Mouse (Mus musculus) heart, embryonic 15.5 days (tissue): ENCODE measurements around the gene Dusp28. TPM values are rescaled to one million over a fixed set of nuclear protein-coding genes. Genes with fewer than 3 reads are reported as not detected.

Experiments used
- ATAC-seq: fragments of 200-750 bp; cut with Nextera tagmentation; replicated peaks from 2 replicates; pipeline ENCODE4 v1.8.0; 2017; ENCODE audit warnings: low read depth, moderate TSS enrichment; ENCODE audit not compliant: insufficient number of reproducible peaks, insufficient read depth, low FRiP score
- H3K27ac ChIP-seq: fragments of 300-500 bp; sonication (generic); 2 replicates; pipeline ENCODE4 v1.5.1; 2015; ENCODE audit warnings: mild to moderate bottlenecking, inconsistent platforms
- H3K27me3 ChIP-seq: fragments of 300-500 bp; sonication (generic); 2 replicates; pipeline ENCODE4 v1.6.1; 2015; ENCODE audit warnings: inconsistent platforms
- H3K36me3 ChIP-seq: fragments of 300-500 bp; sonication (generic); 2 replicates; pipeline ENCODE4 v1.6.1; 2015; ENCODE audit warnings: mild to moderate bottlenecking, inconsistent platforms
- H3K4me1 ChIP-seq: fragments of 300-500 bp; sonication (generic); replicated peaks from 2 replicates; pipeline ENCODE4 v1.6.1; 2015; ENCODE audit warnings: inconsistent platforms
- H3K4me2 ChIP-seq: fragments of 300-500 bp; sonication (generic); 2 replicates; pipeline ENCODE4 v1.6.1; 2015; ENCODE audit warnings: inconsistent platforms, mild to moderate bottlenecking, moderate library complexity
- H3K4me3 ChIP-seq: fragments of 300-500 bp; sonication (generic); 2 replicates; pipeline ENCODE4 v1.5.1; 2015; ENCODE audit warnings: mild to moderate bottlenecking, inconsistent platforms
- H3K9ac ChIP-seq: fragments of 300-500 bp; sonication (generic); 2 replicates; pipeline ENCODE4 v1.6.1; 2015; ENCODE audit warnings: mild to moderate bottlenecking, inconsistent platforms
- H3K9me3 ChIP-seq: fragments of 300-500 bp; sonication (generic); replicated peaks from 2 replicates; pipeline ENCODE4 v1.6.1; 2016; ENCODE audit warnings: inconsistent platforms
- WGBS: fragments of 180-500 bp; shearing (Covaris S2); methylation state at CpG from one replicate; pipeline ENCODE4 v1.1.7; 2015; ENCODE audit warnings: mixed read lengths; 5-methylcytosine and 5-hydroxymethylcytosine counted together
- polyA plus RNA-seq: library from polyadenylated mRNA; unstranded; fragments of >200 nt; fragmentation: Nextera tagmentation; extraction: Ambion mirVana; gene quantifications from 2 replicates; pipeline ENCODE4 v1.2.1, GENCODE M21; 2015

Gene Dusp28
- polyA plus RNA-seq, result 14.1 and 15.0 TPM in 2 replicates

DNA sequence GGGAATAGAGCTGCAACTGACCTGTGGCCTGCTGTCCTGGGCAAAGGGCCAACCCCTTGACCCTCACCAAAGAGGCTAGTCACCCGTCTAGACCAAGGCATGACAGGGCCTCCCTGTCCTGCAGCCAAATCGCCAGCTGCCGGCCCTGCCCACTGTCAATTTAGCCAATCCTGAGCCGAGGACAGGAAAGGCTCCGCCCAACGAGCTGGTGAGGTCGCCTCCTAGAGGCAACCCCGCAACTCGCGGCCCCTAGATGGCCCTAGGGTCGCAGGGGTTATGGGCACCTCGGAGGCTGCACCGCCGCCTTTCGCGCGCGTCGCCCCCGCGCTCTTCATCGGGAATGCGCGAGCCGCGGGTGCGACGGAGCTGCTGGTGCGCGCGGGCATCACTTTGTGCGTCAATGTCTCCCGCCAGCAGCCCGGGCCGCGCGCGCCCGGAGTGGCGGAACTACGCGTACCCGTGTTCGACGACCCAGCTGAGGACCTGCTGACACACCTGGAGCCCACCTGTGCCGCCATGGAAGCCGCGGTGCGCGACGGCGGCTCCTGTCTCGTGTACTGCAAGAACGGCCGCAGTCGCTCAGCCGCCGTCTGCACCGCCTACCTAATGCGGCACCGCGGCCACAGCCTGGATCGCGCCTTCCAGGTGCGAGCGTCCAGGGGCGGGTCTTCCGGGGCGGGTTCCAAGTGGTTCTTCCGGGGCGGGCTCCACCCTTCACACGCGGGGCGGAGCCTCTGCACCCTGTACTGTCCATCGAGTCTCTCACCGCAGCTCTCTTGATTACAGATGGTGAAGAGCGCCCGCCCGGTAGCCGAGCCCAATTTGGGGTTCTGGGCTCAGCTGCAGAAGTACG is at the start of gene Dusp28:
Dusp28 (plus strand) TSS at position 203 of the 853 bp plus-strand sequence.
- H3K4me2 ChIP-seq, result peak within 1 kb of the TSS; percentile 90
- peaks cover 42% of the 10 kb centered on the region for H3K4me1 ChIP-seq
- H3K9ac ChIP-seq, result peak within 1 kb of the TSS; percentile 72
- peak; percentile 90 for ATAC-seq
- H3K9me3 ChIP-seq, result no peaks in the 10 kb centered on the region
- peak within 1 kb of the TSS; percentile 94 for H3K27ac ChIP-seq
- no peaks in the 10 kb centered on the region for H3K36me3 ChIP-seq
- peak within 1 kb of the TSS; percentile 79 for H3K4me3 ChIP-seq
- peaks cover 3% of the 10 kb centered on the region; the same call in 1 of the 2 replicates for H3K27me3 ChIP-seq
- under 1% methylated on average over 81 of the region's 81 CpGs for WGBS

DNA sequence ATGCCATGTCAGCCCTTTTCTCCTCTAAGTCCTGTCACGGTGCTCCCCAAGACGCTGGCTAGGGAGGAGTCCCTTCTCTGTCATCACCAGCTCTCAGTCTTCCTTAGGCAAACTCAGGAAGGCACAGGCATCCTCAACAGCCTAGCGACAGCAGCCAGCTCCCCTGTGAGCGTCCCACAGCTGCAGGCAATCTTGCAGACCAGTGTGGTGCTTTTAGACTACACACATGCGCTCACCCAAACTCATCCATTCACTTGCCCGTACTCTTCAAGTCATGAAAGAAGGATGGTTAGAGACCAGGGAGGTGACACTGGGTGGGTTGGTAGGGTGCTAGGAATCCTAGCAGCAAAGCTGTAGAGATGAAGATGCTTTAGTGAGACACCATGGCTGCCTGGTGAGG is 45.3 kb upstream of the Dusp28 start:
- no peak overlapping the region for H3K9ac ChIP-seq
- no peak overlapping the region for H3K4me2 ChIP-seq
- WGBS, result 69% methylated on average over 6 of the region's 6 CpGs
- peaks cover 26% of the 10 kb centered on the region for H3K36me3 ChIP-seq
- H3K27me3 ChIP-seq, result no peaks in the 10 kb centered on the region
- no peaks in the 10 kb centered on the region for H3K4me1 ChIP-seq
- ATAC-seq, result no peak
- no peaks in the 10 kb centered on the region for H3K9me3 ChIP-seq
- H3K4me3 ChIP-seq, result no peak overlapping the region
- no peak overlapping the region for H3K27ac ChIP-seq

- Histone ChIP-seq H3K27ac (no peak overlapping the region), H3K4me3 (no peak overlapping the region), H3K9ac (no peak overlapping the region), H3K36me3 (peaks cover 12% of the 10 kb centered on the region; the same call in 1 of the 2 replicates), H3K4me1 (no peaks in the 10 kb centered on the region), H3K9me3 (no peaks in the 10 kb centered on the region), H3K27me3 (no peaks in the 10 kb centered on the region), H3K4me2 (no peak overlapping the region)
- WGBS, result 83% methylated on average over 4 of the region's 4 CpGs
- ATAC-seq, result no peak
Measured at GRCm38 (mm10) chr1:92863268-92863667, 43.5 kb upstream of the Dusp28 start.

- no peaks in the 10 kb centered on the region for H3K27me3 ChIP-seq
- no peaks in the 10 kb centered on the region for H3K9me3 ChIP-seq
- no peak overlapping the region for H3K4me3 ChIP-seq
- no peaks in the 10 kb centered on the region for H3K4me1 ChIP-seq
- no peaks in the 10 kb centered on the region for H3K36me3 ChIP-seq
- H3K9ac ChIP-seq, result no peak overlapping the region
- H3K4me2 ChIP-seq, result no peak overlapping the region
- WGBS, result 55% methylated on average over 2 of the region's 2 CpGs
- H3K27ac ChIP-seq, result no peak overlapping the region
- no peak for ATAC-seq
Measured at GRCm38 (mm10) chr1:92866170-92866569, 40.6 kb upstream of the Dusp28 start.

DNA sequence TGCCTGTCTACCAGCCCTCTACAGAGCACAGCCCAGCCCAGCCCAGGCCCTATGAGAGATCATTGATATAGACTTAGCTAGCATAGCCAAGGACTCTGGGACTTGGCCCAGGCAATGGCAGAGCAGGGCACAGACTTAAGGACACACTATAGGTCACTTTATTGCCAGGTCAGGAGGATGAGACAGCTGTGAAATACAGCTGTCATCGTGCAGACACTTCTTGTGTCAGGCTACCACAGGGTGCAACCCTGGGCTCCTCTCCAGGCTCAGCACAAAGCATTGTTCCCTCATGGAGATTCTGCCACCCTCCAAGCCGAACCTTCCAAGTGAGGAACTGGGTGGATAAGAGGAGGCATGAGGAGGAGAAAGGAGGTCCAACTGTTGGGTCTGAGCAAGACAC is 36.8 kb upstream of the Dusp28 start:
- Histone ChIP-seq H3K27ac (no peak overlapping the region), H3K4me2 (no peak overlapping the region), H3K9ac (no peak overlapping the region), H3K4me1 (no peaks in the 10 kb centered on the region), H3K9me3 (no peaks in the 10 kb centered on the region), H3K4me3 (no peak overlapping the region), H3K36me3 (no peaks in the 10 kb centered on the region), H3K27me3 (no peaks in the 10 kb centered on the region)
- 0 out of 2 replicates have a peak, but pooled peaks have one; percentile 19 for ATAC-seq
- 64% methylated on average over 2 of the region's 2 CpGs for WGBS

DNA sequence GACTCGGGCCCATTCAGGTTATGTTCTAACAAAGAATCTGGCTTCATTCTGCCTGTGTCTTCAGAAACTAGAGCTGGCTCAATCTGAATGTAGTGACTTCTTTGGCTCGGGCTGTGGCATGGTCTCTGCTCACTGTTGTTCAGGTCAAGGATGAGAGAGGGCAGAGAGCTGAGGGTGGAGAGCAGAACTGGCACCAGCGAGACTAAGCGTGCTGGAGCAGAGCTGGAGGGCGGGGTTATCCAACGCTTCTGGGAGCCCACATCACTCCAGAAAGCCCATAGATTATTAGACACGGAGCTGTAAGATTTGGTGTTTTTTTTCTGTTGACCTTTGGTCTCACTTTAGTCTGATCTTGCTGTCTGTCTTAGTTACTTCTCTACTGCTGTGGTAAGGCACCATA is 34.1 kb upstream of the Dusp28 start:
- Histone ChIP-seq H3K36me3 (no peaks in the 10 kb centered on the region), H3K27ac (no peak overlapping the region), H3K9ac (no peak overlapping the region), H3K4me3 (no peak overlapping the region), H3K4me2 (no peak overlapping the region), H3K27me3 (peaks cover 3% of the 10 kb centered on the region; the same call in 1 of the 2 replicates), H3K4me1 (no peaks in the 10 kb centered on the region), H3K9me3 (no peaks in the 10 kb centered on the region)
- ATAC-seq, result no peak
- 79% methylated on average over 7 of the region's 7 CpGs for WGBS

GRCm38 (mm10) chr1:92874011-92874410 is 32.8 kb upstream of the Dusp28 start:
- no peaks in the 10 kb centered on the region for H3K36me3 ChIP-seq
- no peaks in the 10 kb centered on the region for H3K9me3 ChIP-seq
- H3K4me2 ChIP-seq, result no peak overlapping the region
- 81% methylated on average over 3 of the region's 3 CpGs for WGBS
- no peak for ATAC-seq
- H3K27ac ChIP-seq, result no peak overlapping the region
- no peaks in the 10 kb centered on the region for H3K4me1 ChIP-seq
- H3K4me3 ChIP-seq, result no peak overlapping the region
- peaks cover 3% of the 10 kb centered on the region; the same call in 1 of the 2 replicates for H3K27me3 ChIP-seq
- H3K9ac ChIP-seq, result no peak overlapping the region

DNA sequence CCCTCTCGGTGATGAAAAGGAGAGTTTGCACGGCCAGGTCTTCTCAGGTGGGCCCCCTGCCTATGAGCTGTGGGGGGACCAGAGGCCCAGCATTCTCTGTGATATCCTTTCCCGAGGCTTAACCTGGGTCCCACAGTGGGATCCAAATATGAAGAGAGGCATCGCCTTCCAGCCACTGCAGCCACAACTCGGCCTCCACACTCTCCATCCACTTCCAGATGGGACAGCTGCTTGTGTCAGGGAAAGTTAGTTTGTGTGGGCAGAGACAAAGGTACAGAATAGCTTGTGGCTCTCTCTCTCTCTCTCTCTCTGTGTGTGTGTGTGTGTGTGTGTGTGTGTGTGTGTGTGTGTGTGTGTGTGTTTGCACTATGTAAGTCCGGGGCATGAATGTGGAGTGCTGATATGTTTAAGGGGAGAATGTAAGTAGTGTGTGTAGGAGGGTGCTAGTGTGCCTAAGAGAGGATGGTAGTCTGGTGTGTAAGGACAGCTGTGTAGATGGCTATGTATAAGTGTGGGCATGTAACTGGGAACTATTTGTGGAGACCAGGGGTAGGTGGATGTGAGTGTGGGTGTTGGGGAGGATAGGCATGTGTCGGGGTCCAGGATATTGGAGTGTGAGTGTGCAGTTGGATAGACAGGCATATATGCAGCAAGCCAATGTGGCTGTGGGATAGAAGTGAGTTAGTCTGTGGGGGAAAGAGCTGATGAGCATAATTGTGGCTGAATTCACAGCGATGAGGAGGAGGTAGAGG is 31.2 kb upstream of the Dusp28 start:
- Histone ChIP-seq H3K4me1 (no peaks in the 10 kb centered on the region), H3K36me3 (no peaks in the 10 kb centered on the region), H3K9me3 (no peaks in the 10 kb centered on the region), H3K4me2 (no peak overlapping the region), H3K27me3 (peaks cover 3% of the 10 kb centered on the region; the same call in 1 of the 2 replicates), H3K9ac (no peak overlapping the region), H3K4me3 (no peak overlapping the region), H3K27ac (no peak overlapping the region)
- no peak for ATAC-seq
- 74% methylated on average over 8 of the region's 8 CpGs for WGBS

DNA sequence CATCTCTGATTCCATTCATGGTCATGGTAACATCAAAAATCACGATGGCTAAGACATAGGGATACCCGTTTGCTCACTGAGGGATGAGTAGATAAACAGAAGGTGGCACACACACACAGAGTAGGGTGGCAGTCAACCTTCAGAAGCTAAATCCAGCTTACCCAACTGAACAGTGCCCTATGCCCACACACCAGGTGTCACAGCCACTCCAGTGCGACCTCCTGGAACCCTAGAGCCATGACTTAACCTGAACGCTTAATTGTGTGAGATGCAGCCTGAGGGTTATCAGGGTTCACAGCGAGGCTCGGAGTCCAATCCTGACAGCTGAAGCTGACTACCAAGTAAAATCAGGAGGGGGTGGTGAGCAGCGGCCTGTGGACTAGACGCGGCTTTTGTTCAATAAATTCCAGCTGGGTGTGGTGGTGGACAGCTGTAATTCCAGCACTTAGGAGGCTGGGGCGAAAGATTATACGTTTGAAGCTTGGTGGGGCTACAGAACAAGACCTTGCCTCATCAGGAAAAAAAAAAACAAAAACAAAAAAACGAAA is 29.3 kb upstream of the Dusp28 start:
- Histone ChIP-seq H3K4me2 (no peak overlapping the region), H3K27me3 (peaks cover 3% of the 10 kb centered on the region; the same call in 1 of the 2 replicates), H3K9me3 (no peaks in the 10 kb centered on the region), H3K9ac (no peak overlapping the region), H3K27ac (no peak overlapping the region), H3K4me1 (no peaks in the 10 kb centered on the region), H3K36me3 (no peaks in the 10 kb centered on the region), H3K4me3 (no peak overlapping the region)
- 62% methylated on average over 12 of the region's 12 CpGs for WGBS
- ATAC-seq, result no peak

GRCm38 (mm10) chr1:92878066-92878741 is 28.6 kb upstream of the Dusp28 start:
- Histone ChIP-seq H3K36me3 (no peaks in the 10 kb centered on the region), H3K9me3 (no peaks in the 10 kb centered on the region), H3K4me2 (no peak overlapping the region), H3K4me3 (no peak overlapping the region), H3K27ac (no peak overlapping the region), H3K27me3 (peaks cover 3% of the 10 kb centered on the region; the same call in 1 of the 2 replicates), H3K4me1 (no peaks in the 10 kb centered on the region), H3K9ac (no peak overlapping the region)
- 66% methylated on average over 13 of the region's 13 CpGs for WGBS
- no peak for ATAC-seq

- H3K9ac ChIP-seq, result no peak overlapping the region
- H3K27me3 ChIP-seq, result peaks cover 3% of the 10 kb centered on the region
- H3K4me2 ChIP-seq, result no peak overlapping the region
- ATAC-seq, result no peak
- H3K4me3 ChIP-seq, result no peak overlapping the region
- H3K9me3 ChIP-seq, result no peaks in the 10 kb centered on the region
- H3K36me3 ChIP-seq, result no peaks in the 10 kb centered on the region
- no peak overlapping the region for H3K27ac ChIP-seq
- no peaks in the 10 kb centered on the region for H3K4me1 ChIP-seq
- 88% methylated on average over 12 of the region's 12 CpGs for WGBS
Measured at GRCm38 (mm10) chr1:92879266-92879665, 27.5 kb upstream of the Dusp28 start.
